Mouse (Mus musculus) MEL (cell line): ENCODE results near the gene Gjb4. TPM values are rescaled to one million over a fixed set of nuclear protein-coding genes. Genes with fewer than 3 reads are reported as not detected.

Source experiments
- DNase-seq: peaks from one replicate; pipeline ENCODE4 v3.0.0; 2011; ENCODE audit warnings: low read depth, low spot score
- H3K27ac ChIP-seq: 2 replicates; pipeline ENCODE4 v1.5.1; 2012; ENCODE audit warnings: low read depth, mild to moderate bottlenecking, control low read depth, low read length, moderate library complexity; ENCODE audit not compliant: control insufficient read depth
- H3K27me3 ChIP-seq, 2 experiments: fragments of 150-350 bp in 1 of 2; sonication (generic) in 1 of 2; 2 replicates each; pipeline ENCODE4 v1.6.1; 2012; ENCODE audit warnings: low read length in 2 of 2, mild to moderate bottlenecking in 2 of 2, improper control_type of control experiment in 1 of 2, moderate library complexity in 1 of 2; ENCODE audit not compliant: insufficient read depth in 2 of 2, control insufficient read depth in 1 of 2
- H3K36me3 ChIP-seq, 2 experiments: 2 replicates each; pipeline ENCODE4 v1.6.1; 2012 to 2014; ENCODE audit warnings: low read length in 2 of 2, improper control_type of control experiment in 1 of 2, inconsistent platforms in 1 of 2, mild to moderate bottlenecking in 1 of 2; ENCODE audit not compliant: insufficient read depth in 2 of 2, control insufficient read depth in 1 of 2
- H3K4me1 ChIP-seq, 2 experiments: fragments of 150-350 bp in 1 of 2; sonication (generic) in 1 of 2; 2 replicates each; pipeline ENCODE4 v1.6.1; 2012; ENCODE audit warnings: low read length in 2 of 2, improper control_type of control experiment in 1 of 2, mild to moderate bottlenecking in 1 of 2; ENCODE audit not compliant: insufficient read depth in 2 of 2, control insufficient read depth in 1 of 2
- H3K4me3 ChIP-seq, 2 experiments: fragments of 150-350 bp in 1 of 2; sonication (generic) in 1 of 2; 2 replicates each; pipeline ENCODE4 v1.5.1; 2012; ENCODE audit warnings: low read depth in 2 of 2, low read length in 2 of 2, mild to moderate bottlenecking in 2 of 2, moderate library complexity in 2 of 2, control low read depth in 1 of 2, improper control_type of control experiment in 1 of 2; ENCODE audit not compliant: control insufficient read depth in 1 of 2, insufficient read depth in 1 of 2
- H3K79me2 ChIP-seq: 2 replicates; pipeline ENCODE4 v1.6.1; 2012; ENCODE audit warnings: mild to moderate bottlenecking, low read length, moderate library complexity; ENCODE audit not compliant: control insufficient read depth, poor library complexity, insufficient read depth
- H3K9ac ChIP-seq: 2 replicates; pipeline ENCODE4 v1.6.1; 2012; ENCODE audit warnings: low read depth, mild to moderate bottlenecking, control low read depth, low read length, moderate library complexity; ENCODE audit not compliant: control insufficient read depth, poor library complexity, severe bottlenecking
- H3K9me3 ChIP-seq: fragments of 150-350 bp; sonication (generic); replicated peaks from 2 replicates; pipeline ENCODE4 v1.6.1; 2012; ENCODE audit warnings: mild to moderate bottlenecking, low read length, improper control_type of control experiment, moderate library complexity; ENCODE audit not compliant: insufficient read depth
- BHLHE40 ChIP-seq: IDR thresholded peaks from 2 replicates; pipeline ENCODE4 v1.6.1; 2012; ENCODE audit warnings: low read depth, mild to moderate bottlenecking, inconsistent platforms, low read length, improper control_type of control experiment, borderline replicate concordance
- CHD2 ChIP-seq: IDR thresholded peaks from 2 replicates; pipeline ENCODE4 v1.6.1; 2011; ENCODE audit warnings: low read length, improper control_type of control experiment
- E2F4 ChIP-seq: IDR thresholded peaks from 2 replicates; pipeline ENCODE4 v1.6.1; 2011; ENCODE audit warnings: low read depth, low read length, improper control_type of control experiment, borderline replicate concordance
- EP300 ChIP-seq, 2 experiments: IDR thresholded peaks; 2 replicates each; pipeline ENCODE4 v1.6.1; 2011; ENCODE audit warnings: improper control_type of control experiment in 2 of 2, low read length in 2 of 2, low read depth in 1 of 2, mild to moderate bottlenecking in 1 of 2
- ETS1 ChIP-seq: IDR thresholded peaks from 2 replicates; pipeline ENCODE4 v1.6.1; 2012; ENCODE audit warnings: low read depth, mild to moderate bottlenecking, inconsistent platforms, low read length, improper control_type of control experiment, moderate library complexity
- GABPA ChIP-seq: IDR thresholded peaks from 2 replicates; pipeline ENCODE4 v1.6.1; 2012; ENCODE audit warnings: low read depth, mild to moderate bottlenecking, inconsistent platforms, low read length, improper control_type of control experiment, moderate library complexity
- GATA1 ChIP-seq: IDR thresholded peaks from 2 replicates; pipeline ENCODE4 v1.6.1; 2011; ENCODE audit warnings: low read depth, low read length, improper control_type of control experiment
- KAT2A ChIP-seq: conservative IDR thresholded peaks from 2 replicates; pipeline ENCODE4 v1.6.1; 2012; ENCODE audit warnings: low read depth, low read length, improper control_type of control experiment, inconsistent platforms
- MAFK ChIP-seq: IDR thresholded peaks from 2 replicates; pipeline ENCODE4 v1.6.1; 2011; ENCODE audit warnings: low read depth, mild to moderate bottlenecking, low read length, improper control_type of control experiment, borderline replicate concordance
- MAX ChIP-seq: IDR thresholded peaks from 2 replicates; pipeline ENCODE4 v1.6.1; 2011; ENCODE audit warnings: low read length, improper control_type of control experiment
- MAZ ChIP-seq: IDR thresholded peaks from 2 replicates; pipeline ENCODE4 v1.6.1; 2012; ENCODE audit warnings: low read depth, mild to moderate bottlenecking, inconsistent platforms, low read length, improper control_type of control experiment
- MEF2A ChIP-seq: IDR thresholded peaks from 2 replicates; pipeline ENCODE4 v1.6.1; 2014; ENCODE audit warnings: low read depth, mild to moderate bottlenecking, inconsistent platforms, low read length, improper control_type of control experiment; ENCODE audit not compliant: poor library complexity, insufficient replicate concordance, severe bottlenecking; ENCODE audit errors: extremely low read depth
- MYC ChIP-seq: IDR thresholded peaks from 2 replicates; pipeline ENCODE4 v1.6.1; 2011; ENCODE audit warnings: low read depth, mild to moderate bottlenecking, low read length, improper control_type of control experiment, moderate library complexity
- NELFE ChIP-seq: IDR thresholded peaks from 2 replicates; pipeline ENCODE4 v1.6.1; 2011; ENCODE audit warnings: low read depth, low read length, improper control_type of control experiment
- POLR2A ChIP-seq, 2 experiments: IDR thresholded peaks; 2 replicates each; pipeline ENCODE4 v1.6.1; 2011 to 2012; ENCODE audit warnings: low read length in 2 of 2, mild to moderate bottlenecking in 2 of 2, control low read depth in 1 of 2, improper control_type of control experiment in 1 of 2, low read depth in 1 of 2, moderate library complexity in 1 of 2; ENCODE audit not compliant: control insufficient read depth in 1 of 2, insufficient read depth in 1 of 2, poor library complexity in 1 of 2
- RAD21 ChIP-seq: IDR thresholded peaks from 2 replicates; pipeline ENCODE4 v1.6.1; 2011; ENCODE audit warnings: mild to moderate bottlenecking, low read depth, low read length, improper control_type of control experiment
- SIN3A ChIP-seq: IDR thresholded peaks from 2 replicates; pipeline ENCODE4 v1.6.1; 2012; ENCODE audit warnings: low read length, improper control_type of control experiment, inconsistent platforms
- SMC3 ChIP-seq: IDR thresholded peaks from 2 replicates; pipeline ENCODE4 v1.6.1; 2011; ENCODE audit warnings: low read depth, low read length, improper control_type of control experiment
- TAL1 ChIP-seq: IDR thresholded peaks from 2 replicates; pipeline ENCODE4 v1.6.1; 2012; ENCODE audit warnings: mild to moderate bottlenecking, inconsistent platforms, low read length, moderate library complexity, mixed read lengths
- TBP ChIP-seq: IDR thresholded peaks from 2 replicates; pipeline ENCODE4 v1.8.0; 2011; ENCODE audit warnings: low read depth, low read length, improper control_type of control experiment
- UBTF ChIP-seq: IDR thresholded peaks from 2 replicates; pipeline ENCODE4 v1.6.1; 2012; ENCODE audit warnings: low read depth, mild to moderate bottlenecking, inconsistent platforms, low read length, improper control_type of control experiment, moderate library complexity, borderline replicate concordance; ENCODE audit not compliant: insufficient read depth
- ZKSCAN1 ChIP-seq: IDR thresholded peaks from 2 replicates; pipeline ENCODE4 v1.6.1; 2012; ENCODE audit warnings: low read depth, mild to moderate bottlenecking, inconsistent platforms, low read length, improper control_type of control experiment, moderate library complexity
- ZMIZ1 ChIP-seq: IDR thresholded peaks from 2 replicates; pipeline ENCODE4 v1.6.1; 2012; ENCODE audit warnings: low read depth, mild to moderate bottlenecking, inconsistent platforms, low read length, improper control_type of control experiment, moderate library complexity
- ZNF384 ChIP-seq: IDR thresholded peaks from 2 replicates; pipeline ENCODE4 v1.6.1; 2012; ENCODE audit warnings: low read depth, mild to moderate bottlenecking, inconsistent platforms, low read length, improper control_type of control experiment
- polyA plus RNA-seq, 2 experiments: library from polyadenylated mRNA; stranded (reverse) in 1 of 2; unstranded in 1 of 2; fragments of >175 nt in 1 of 2; fragments of >200 nt in 1 of 2; gene quantifications; 2 replicates each; pipeline versions ENCODE4 v1.2.1 to v1.2.4; 2012; ENCODE audit warnings: low replicate concordance in 2 of 2, low read depth in 1 of 2; ENCODE audit not compliant: insufficient read length in 2 of 2, insufficient read depth in 1 of 2, missing spikeins in 1 of 2
- total RNA-seq: library from RNA; depleted of rRNA; stranded (reverse); fragments of 300-350 nt; gene quantifications from 2 replicates; pipeline ENCODE4 v1.2.3, GENCODE M21; 2012

Gene Gjb4
- total and polyA plus RNA-seq, 3 experiments, result not detected

DNA sequence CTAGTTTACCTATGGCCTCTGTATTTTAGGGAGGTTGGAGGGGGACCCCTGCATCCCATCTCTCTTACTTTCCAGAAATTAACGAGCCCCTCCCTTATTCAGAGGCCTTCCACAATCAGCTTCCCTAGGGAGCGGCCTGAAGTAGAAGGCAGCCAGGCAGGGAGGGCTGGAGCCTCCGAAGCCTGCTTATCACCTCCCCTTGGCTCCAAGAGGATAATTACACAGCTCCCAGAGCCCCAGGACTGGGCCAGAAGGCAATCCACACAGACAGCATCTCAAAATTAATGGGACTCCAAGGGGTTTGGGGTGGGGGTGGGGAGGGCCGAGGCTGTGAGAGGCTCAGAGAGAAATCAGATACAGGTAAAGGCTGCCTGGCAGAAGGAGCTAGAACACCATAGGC is 12.0 kb upstream of the Gjb4 start:
- TF ChIP-seq SMC3, result no peak
- DNase-seq, result no peak
- no peaks in the 10 kb centered on the region for H3K79me2 ChIP-seq
- no peaks in the 10 kb centered on the region for H3K36me3 ChIP-seq
- H3K4me1 ChIP-seq, result no peaks in the 10 kb centered on the region
- H3K27me3 ChIP-seq, result no peaks in the 10 kb centered on the region
- no peaks in the 10 kb centered on the region for H3K9me3 ChIP-seq
- no peak overlapping the region for H3K27ac ChIP-seq
- no peak overlapping the region for H3K9ac ChIP-seq
- H3K4me3 ChIP-seq, result no peak overlapping the region

DNA sequence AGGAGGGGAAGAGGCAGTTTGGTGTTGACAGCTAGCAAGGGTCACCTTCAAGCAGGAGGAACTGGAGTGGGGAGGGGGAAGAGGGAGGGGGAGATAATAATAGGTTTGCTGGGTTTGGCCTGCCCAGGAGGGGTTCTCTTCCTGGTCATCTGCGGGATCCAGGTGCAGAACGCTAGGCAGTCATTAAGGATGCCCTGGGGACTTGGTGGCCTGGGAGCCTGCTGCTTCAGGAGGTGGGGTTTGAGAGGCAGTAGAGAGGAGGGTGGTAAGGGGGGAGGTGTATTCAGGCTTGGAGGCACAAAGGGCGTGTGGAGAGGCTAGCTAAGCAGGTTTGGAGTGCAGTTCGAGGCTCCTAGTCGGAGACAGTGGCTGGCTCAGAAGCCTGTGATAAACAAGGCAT is 11.6 kb upstream of the Gjb4 start:
- Histone ChIP-seq H3K4me3 (no peak overlapping the region), H3K9me3 (no peaks in the 10 kb centered on the region), H3K27ac (no peak overlapping the region), H3K79me2 (no peaks in the 10 kb centered on the region), H3K4me1 (no peaks in the 10 kb centered on the region), H3K27me3 (no peaks in the 10 kb centered on the region), H3K9ac (no peak overlapping the region), H3K36me3 (no peaks in the 10 kb centered on the region)
- DNase-seq, result no peak
- no peak for TF ChIP-seq ETS1
- TF ChIP-seq EP300 (IDR thresholded peaks at IDR 0.05; ENCODE audit: low read depth in 1 of 2, low read length in 2 of 2), result no peak
- no peak for TF ChIP-seq MAFK
- no peak for TF ChIP-seq UBTF
- TF ChIP-seq TBP, result no peak
- TF ChIP-seq E2F4, result no peak
- TF ChIP-seq ZKSCAN1, result no peak
- no peak for TF ChIP-seq MAX
- no peak for TF ChIP-seq SIN3A
- TF ChIP-seq NELFE, result no peak
- TF ChIP-seq KAT2A, result no peak
- no peak for TF ChIP-seq ZNF384
- no peak for TF ChIP-seq TAL1
- no peak for TF ChIP-seq MYC
- no peak for TF ChIP-seq RAD21
- TF ChIP-seq, all 39 proteins: peak for 0

DNA sequence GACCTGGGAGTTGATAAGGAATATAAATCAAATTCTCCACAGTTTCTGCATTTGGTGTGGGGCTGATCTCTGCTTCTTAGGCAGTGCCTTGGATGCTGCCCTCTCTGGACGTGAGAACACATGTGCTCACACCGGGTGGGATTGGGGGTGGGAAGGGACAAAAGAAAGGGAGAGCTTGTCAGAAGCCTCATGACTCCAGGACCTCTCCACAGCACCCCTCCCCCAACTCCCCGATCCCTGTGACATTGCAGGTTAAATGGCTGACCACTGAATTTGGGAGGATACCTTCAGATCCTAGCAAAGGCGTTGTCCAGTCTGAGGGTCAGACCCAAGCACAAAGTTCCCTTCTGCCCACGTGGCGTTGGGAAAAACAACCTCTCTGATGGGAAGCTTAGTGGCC is 10.6 kb upstream of the Gjb4 start:
- H3K4me1 ChIP-seq, result no peaks in the 10 kb centered on the region
- no peaks in the 10 kb centered on the region for H3K79me2 ChIP-seq
- no peaks in the 10 kb centered on the region for H3K27me3 ChIP-seq
- no peaks in the 10 kb centered on the region for H3K36me3 ChIP-seq
- no peak overlapping the region for H3K4me3 ChIP-seq
- H3K9me3 ChIP-seq, result no peaks in the 10 kb centered on the region
- TF ChIP-seq CHD2 (no peak), MEF2A (no peak), E2F4 (no peak), MYC (no peak), SMC3 (no peak), MAFK (no peak), BHLHE40 (no peak), SIN3A (no peak), ZMIZ1 (no peak), POLR2A (IDR thresholded peaks at IDR 0.05; ENCODE audit: control insufficient read depth in 1 of 2, insufficient read depth in 1 of 2, low read depth in 1 of 2, low read length in 2 of 2, poor library complexity in 1 of 2) (no peak), GABPA (no peak), RAD21 (no peak), MAZ (no peak), TAL1 (no peak), GATA1 (no peak)
- H3K9ac ChIP-seq, result no peak overlapping the region
- H3K27ac ChIP-seq, result no peak overlapping the region
- DNase-seq, result no peak
